Mouse (Mus musculus) liver, embryonic 14.5 days (tissue): Measurements from ENCODE around the gene Pfdn5.

ENCODE experiments used
- CTCF ChIP-seq: IDR thresholded peaks from 2 replicates; pipeline ENCODE4 v1.5.1; 2016; ENCODE audit warnings: antibody characterized with exemption, low read depth, control low read depth
- EP300 ChIP-seq: IDR thresholded peaks from 2 replicates; pipeline ENCODE4 v1.6.1; 2016; ENCODE audit warnings: antibody characterized with exemption, low read depth

DNA sequence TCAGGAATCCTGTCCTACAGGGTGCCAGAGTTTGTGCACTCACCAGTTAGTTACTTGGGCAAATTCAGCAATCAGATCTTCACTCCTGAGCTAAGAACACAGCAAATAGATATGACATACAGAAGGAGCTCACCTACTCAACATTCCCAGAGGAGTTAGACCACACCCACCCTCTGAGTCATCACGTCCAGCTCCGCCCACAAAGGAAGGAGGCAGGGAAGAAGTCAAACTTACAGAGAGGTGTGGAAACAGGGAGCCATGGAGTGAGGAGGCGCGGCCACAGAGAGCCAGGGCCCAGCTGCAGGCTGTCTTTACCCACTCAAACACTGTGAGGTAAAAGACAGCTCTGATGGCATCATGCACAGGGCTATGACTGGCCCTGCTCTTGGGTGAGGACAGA, 20.5 kb downstream of the Pfdn5 start:
- no peak for TF ChIP-seq CTCF
- no peak for TF ChIP-seq EP300
